Mouse (Mus musculus): ENCODE results near the gene Gga2. TPM values are rescaled to one million over a fixed set of nuclear protein-coding genes. Genes with fewer than 3 reads are reported as not detected.

The Gga2 gene
- polyA plus RNA-seq, 1 experiment from 2014 or later: 76.8 TPM

- H3K4me3 ChIP-seq (ENCODE audit: low read depth, low read length): no peak overlapping the region
- no peak overlapping the region for H3K9ac ChIP-seq
- WGBS: 98% methylated on average over 2 of the region's 2 CpGs
- no peaks in the 10 kb centered on the region for H3K9me3 ChIP-seq (ENCODE audit: low read depth, low read length)
- no peak for DNase-seq
- H3K27ac ChIP-seq (ENCODE audit: low read depth): no peak overlapping the region
- H3K4me1 ChIP-seq (ENCODE audit: insufficient read depth): peaks cover 18% of the 10 kb centered on the region
- ATAC-seq (ENCODE audit: insufficient read depth): no peak
- peaks cover 3% of the 10 kb centered on the region; the same call in 1 of the 2 replicates for H3K36me3 ChIP-seq (ENCODE audit: insufficient read depth)
- no peak overlapping the region for H3K4me2 ChIP-seq
- H3K27me3 ChIP-seq (ENCODE audit: insufficient read depth, low read length): no peaks in the 10 kb centered on the region
- TF ChIP-seq CTCF (IDR thresholded peaks at IDR 0.05; ENCODE audit: low read depth): no peak
Observed at GRCm38 (mm10) chr7:122022131-122022530, 1.1 kb upstream of the Gga2 start.

DNA sequence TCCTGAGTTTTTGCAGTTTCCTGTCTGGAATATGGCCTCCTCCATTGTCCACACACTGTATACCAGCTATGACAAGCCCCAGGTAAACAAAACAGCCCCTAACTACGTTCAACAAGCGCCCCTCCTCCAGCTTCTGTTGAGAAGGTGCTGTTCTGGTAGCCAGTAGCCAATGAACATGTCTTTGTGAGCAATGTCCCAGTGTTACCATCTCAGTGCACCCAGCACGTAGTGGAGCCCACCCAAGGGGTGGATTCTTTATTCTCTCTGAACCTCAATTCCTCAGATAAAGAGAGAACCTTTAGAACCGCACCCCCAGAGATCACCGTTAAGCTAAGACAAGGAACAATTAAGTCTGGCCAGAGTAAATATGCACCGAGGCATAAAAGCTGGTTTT lies 752 bp downstream of the Gga2 start:
- peak overlapping the region; percentile 82 for H3K27ac ChIP-seq (ENCODE audit: low read depth)
- H3K4me2 ChIP-seq: peak overlapping the region; percentile 82
- TF ChIP-seq CTCF (IDR thresholded peaks at IDR 0.05; ENCODE audit: low read depth): no peak
- peak overlapping the region; percentile 77 for H3K9ac ChIP-seq
- peaks cover 27% of the 10 kb centered on the region for H3K4me1 ChIP-seq (ENCODE audit: insufficient read depth)
- DNase-seq: peak; percentile 54
- H3K9me3 ChIP-seq (ENCODE audit: low read depth, low read length): no peaks in the 10 kb centered on the region
- ATAC-seq (ENCODE audit: insufficient read depth): peak; percentile 32; the same call in 1 of the 2 replicates
- WGBS: 2% methylated on average over 6 of the region's 6 CpGs
- H3K4me3 ChIP-seq (ENCODE audit: low read depth, low read length): peak overlapping the region; percentile 80
- H3K36me3 ChIP-seq (ENCODE audit: insufficient read depth): peaks cover 3% of the 10 kb centered on the region; the same call in 1 of the 2 replicates
- no peaks in the 10 kb centered on the region for H3K27me3 ChIP-seq (ENCODE audit: insufficient read depth, low read length)

- no peak for ATAC-seq (ENCODE audit: insufficient read depth)
- WGBS: 80% methylated on average over 7 of the region's 7 CpGs
- H3K4me3 ChIP-seq (ENCODE audit: low read depth, low read length): peak overlapping the region; percentile 80; the same call in 1 of the 2 replicates
- no peaks in the 10 kb centered on the region for H3K27me3 ChIP-seq (ENCODE audit: insufficient read depth, low read length)
- H3K9me3 ChIP-seq (ENCODE audit: low read depth, low read length): no peaks in the 10 kb centered on the region
- H3K27ac ChIP-seq (ENCODE audit: low read depth): peak overlapping the region; percentile 46; the same call in 1 of the 2 replicates
- H3K4me2 ChIP-seq: peak overlapping the region; percentile 82
- H3K36me3 ChIP-seq (ENCODE audit: insufficient read depth): peaks cover 3% of the 10 kb centered on the region; the same call in 1 of the 2 replicates
- no peak for TF ChIP-seq CTCF (IDR thresholded peaks at IDR 0.05; ENCODE audit: low read depth)
- H3K4me1 ChIP-seq (ENCODE audit: insufficient read depth): peaks cover 27% of the 10 kb centered on the region
- H3K9ac ChIP-seq: no peak overlapping the region
- no peak for DNase-seq
Observed at GRCm38 (mm10) chr7:122018978-122019377, 2.0 kb downstream of the Gga2 start.

GRCm38 (mm10) chr7:122018247-122018646 lies 2.8 kb downstream of the Gga2 start:
- peak overlapping the region; percentile 82 for H3K4me2 ChIP-seq
- H3K4me1 ChIP-seq (ENCODE audit: insufficient read depth): peaks cover 27% of the 10 kb centered on the region
- H3K4me3 ChIP-seq (ENCODE audit: low read depth, low read length): no peak overlapping the region
- no peak overlapping the region; the same call in 1 of the 2 replicates for H3K9ac ChIP-seq
- H3K9me3 ChIP-seq (ENCODE audit: low read depth, low read length): no peaks in the 10 kb centered on the region
- ATAC-seq (ENCODE audit: insufficient read depth) (no peak), DNase-seq (peak; percentile 33)
- H3K36me3 ChIP-seq (ENCODE audit: insufficient read depth): peaks cover 3% of the 10 kb centered on the region; the same call in 1 of the 2 replicates
- no peak for TF ChIP-seq CTCF (IDR thresholded peaks at IDR 0.05; ENCODE audit: low read depth)
- peak overlapping the region; percentile 46; the same call in 1 of the 2 replicates for H3K27ac ChIP-seq (ENCODE audit: low read depth)
- H3K27me3 ChIP-seq (ENCODE audit: insufficient read depth, low read length): no peaks in the 10 kb centered on the region
- WGBS: 49% methylated on average over 3 of the region's 3 CpGs

- no peak for TF ChIP-seq CTCF (IDR thresholded peaks at IDR 0.05; ENCODE audit: low read depth)
- Histone ChIP-seq H3K9me3 (ENCODE audit: low read depth, low read length) (no peaks in the 10 kb centered on the region), H3K4me3 (ENCODE audit: low read depth, low read length) (no peak overlapping the region), H3K9ac (no peak overlapping the region), H3K4me2 (peak overlapping the region; percentile 21; the same call in 1 of the 2 replicates), H3K27me3 (ENCODE audit: insufficient read depth, low read length) (no peaks in the 10 kb centered on the region), H3K27ac (ENCODE audit: low read depth) (no peak overlapping the region), H3K36me3 (ENCODE audit: insufficient read depth) (peaks cover 17% of the 10 kb centered on the region), H3K4me1 (ENCODE audit: insufficient read depth) (peaks cover 27% of the 10 kb centered on the region)
- DNase-seq (no peak), ATAC-seq (ENCODE audit: insufficient read depth) (no peak)
- WGBS: 37% methylated on average over 10 of the region's 10 CpGs
Observed at GRCm38 (mm10) chr7:122015734-122016133, 5.3 kb downstream of the Gga2 start.

DNA sequence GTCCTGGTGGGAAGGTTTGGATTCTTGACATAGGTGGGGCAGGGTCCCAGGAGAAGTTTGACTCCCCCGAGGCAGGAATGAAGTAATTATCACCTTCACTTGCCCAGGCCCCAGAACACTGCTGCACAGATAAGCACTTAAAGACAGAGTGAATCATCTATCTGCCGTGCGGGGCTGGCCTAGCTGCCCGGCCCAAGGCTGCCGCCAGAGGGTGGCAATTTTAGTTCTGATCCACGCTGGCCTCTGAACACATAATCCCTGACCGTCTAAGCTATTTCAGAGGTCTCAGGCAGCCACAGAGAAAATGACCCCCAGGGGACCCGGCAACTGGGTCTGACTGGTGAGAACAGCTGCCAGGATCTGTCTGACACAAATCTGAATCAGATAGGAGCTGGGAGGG lies 5.9 kb downstream of the Gga2 start:
- peak; percentile 50 for ATAC-seq (ENCODE audit: insufficient read depth)
- Histone ChIP-seq H3K4me2 (peak overlapping the region; percentile 21; the same call in 1 of the 2 replicates), H3K9ac (no peak overlapping the region), H3K4me3 (ENCODE audit: low read depth, low read length) (no peak overlapping the region), H3K4me1 (ENCODE audit: insufficient read depth) (peaks cover 27% of the 10 kb centered on the region), H3K9me3 (ENCODE audit: low read depth, low read length) (no peaks in the 10 kb centered on the region), H3K36me3 (ENCODE audit: insufficient read depth) (peaks cover 24% of the 10 kb centered on the region), H3K27ac (ENCODE audit: low read depth) (no peak overlapping the region), H3K27me3 (ENCODE audit: insufficient read depth, low read length) (no peaks in the 10 kb centered on the region)
- peak; percentile 37; the same call in 1 of the 2 replicates for TF ChIP-seq CTCF (IDR thresholded peaks at IDR 0.05; ENCODE audit: low read depth)
- DNase-seq: peak; percentile 38
- 26% methylated on average over 8 of the region's 8 CpGs for WGBS

- peaks cover 9% of the 10 kb centered on the region; the same call in 1 of the 2 replicates for H3K4me1 ChIP-seq (ENCODE audit: insufficient read depth)
- DNase-seq (no peak), ATAC-seq (ENCODE audit: insufficient read depth) (no peak)
- peaks cover 40% of the 10 kb centered on the region for H3K36me3 ChIP-seq (ENCODE audit: insufficient read depth)
- H3K4me2 ChIP-seq: no peak overlapping the region
- no peaks in the 10 kb centered on the region for H3K27me3 ChIP-seq (ENCODE audit: insufficient read depth, low read length)
- H3K27ac ChIP-seq (ENCODE audit: low read depth): no peak overlapping the region
- no peak for TF ChIP-seq CTCF (IDR thresholded peaks at IDR 0.05; ENCODE audit: low read depth)
- WGBS: 71% methylated on average over 10 of the region's 10 CpGs
- no peaks in the 10 kb centered on the region for H3K9me3 ChIP-seq (ENCODE audit: low read depth, low read length)
- H3K9ac ChIP-seq: no peak overlapping the region
- H3K4me3 ChIP-seq (ENCODE audit: low read depth, low read length): no peak overlapping the region
Observed at GRCm38 (mm10) chr7:122012949-122013348, 8.1 kb downstream of the Gga2 start.
